Mouse (Mus musculus) embryonic facial prominence, embryonic 14.5 days (tissue): Measurements from ENCODE around the gene D10Wsu102e. TPM values are rescaled to one million over a fixed set of nuclear protein-coding genes. Genes with fewer than 3 reads are reported as not detected.
"Not testable (repeated sequence)": the region's sequence is repeated elsewhere in the genome, so short reads cannot be mapped to it uniquely, and the experiment has no call there.

ENCODE experiments used
- ATAC-seq: fragments of 200-750 bp; cut with Nextera tagmentation; 2 replicates; pipeline ENCODE4 v1.8.0; 2017; ENCODE audit warnings: low read depth, moderate number of reproducible peaks, moderate TSS enrichment
- DNase-seq: peaks from one replicate; pipeline ENCODE4 v3.0.0-alpha.2; 2015; ENCODE audit warnings: low spot score
- H3K27ac ChIP-seq: fragments of 300-500 bp; sonication (generic); replicated peaks from 2 replicates; pipeline ENCODE4 v1.5.1; 2014; ENCODE audit warnings: low read depth, mild to moderate bottlenecking, low read length, moderate library complexity
- H3K27me3 ChIP-seq: fragments of 300-500 bp; sonication (generic); replicated peaks from 2 replicates; pipeline ENCODE4 v1.6.1; 2014; ENCODE audit warnings: low read length; ENCODE audit not compliant: control insufficient read depth, insufficient read depth
- H3K36me3 ChIP-seq: fragments of 300-500 bp; sonication (generic); 2 replicates; pipeline ENCODE4 v1.6.1; 2014; ENCODE audit warnings: low read length, mixed read lengths; ENCODE audit not compliant: control insufficient read depth, insufficient read depth
- H3K4me1 ChIP-seq: fragments of 300-500 bp; sonication (generic); 2 replicates; pipeline ENCODE4 v1.6.1; 2014; ENCODE audit warnings: antibody characterized with exemption, low read length; ENCODE audit not compliant: control insufficient read depth, insufficient read depth
- H3K4me2 ChIP-seq: fragments of 300-500 bp; sonication (generic); 2 replicates; pipeline ENCODE4 v1.6.1; 2014; ENCODE audit warnings: low read depth, mild to moderate bottlenecking, low read length, moderate library complexity, mixed read lengths
- H3K4me3 ChIP-seq: fragments of 300-500 bp; sonication (generic); 2 replicates; pipeline ENCODE4 v1.5.1; 2014; ENCODE audit warnings: low read depth, mild to moderate bottlenecking, low read length
- H3K9ac ChIP-seq: fragments of 300-500 bp; sonication (generic); 2 replicates; pipeline ENCODE4 v1.6.1; 2014; ENCODE audit warnings: low read depth, mild to moderate bottlenecking, low read length, moderate library complexity, mixed read lengths
- H3K9me3 ChIP-seq: fragments of 300-500 bp; sonication (generic); 2 replicates; pipeline ENCODE4 v1.6.1; 2016; ENCODE audit warnings: low read length; ENCODE audit not compliant: control insufficient read depth
- WGBS: fragments of 180-500 bp; shearing (Covaris S2); extraction: QIAGEN DNeasy Blood & Tissue Kit; methylation state at CpG from one replicate; pipeline ENCODE4 v1.1.7; 2014; 5-methylcytosine and 5-hydroxymethylcytosine counted together
- polyA plus RNA-seq: library from polyadenylated mRNA; unstranded; fragments of >200 nt; fragmentation: Nextera tagmentation; extraction: Ambion mirVana; gene quantifications from 2 replicates; pipeline ENCODE4 v1.2.1, GENCODE M21; 2014

Gene D10Wsu102e
- polyA plus RNA-seq, 1 experiment from 2014 or later: 0.60 TPM

DNA sequence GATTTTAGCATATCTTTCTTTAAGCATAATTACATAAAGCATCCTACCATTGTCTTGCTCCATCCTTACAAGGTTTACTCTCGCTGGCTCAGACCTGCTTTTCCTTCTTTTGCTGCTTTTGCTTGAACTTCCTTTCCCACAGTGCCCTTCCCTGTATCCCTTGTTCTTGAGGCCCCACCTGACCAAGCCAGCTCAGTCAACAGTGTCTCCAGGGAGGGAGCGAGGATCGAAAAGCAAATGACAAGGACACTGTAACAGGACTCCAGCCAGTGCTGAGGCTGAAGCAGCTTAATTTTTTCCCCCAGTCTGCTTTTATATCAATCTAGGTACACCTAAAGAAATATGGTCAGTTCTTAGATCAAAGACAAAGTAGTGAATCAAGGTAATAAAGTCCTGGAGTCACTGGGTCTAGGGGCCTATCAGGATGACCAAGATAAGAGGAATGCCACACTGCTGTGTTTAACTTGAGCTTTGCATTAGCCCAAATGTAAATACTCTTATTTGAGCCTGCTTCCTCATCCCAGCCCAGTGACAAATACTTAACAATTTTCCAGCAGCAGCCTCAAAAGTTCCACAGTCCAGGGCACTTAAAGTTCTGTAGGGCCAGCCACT is 14.1 kb downstream of the D10Wsu102e start:
- Histone ChIP-seq H3K27me3 (no peaks in the 10 kb centered on the region), H3K9ac (no peak overlapping the region), H3K9me3 (no peaks in the 10 kb centered on the region), H3K36me3 (peaks cover 38% of the 10 kb centered on the region), H3K4me1 (no peaks in the 10 kb centered on the region), H3K27ac (no peak overlapping the region), H3K4me3 (no peak overlapping the region), H3K4me2 (no peak overlapping the region)
- 88% methylated on average over 3 of the region's 3 CpGs for WGBS
- no peak for DNase-seq
- no peak for ATAC-seq

DNA sequence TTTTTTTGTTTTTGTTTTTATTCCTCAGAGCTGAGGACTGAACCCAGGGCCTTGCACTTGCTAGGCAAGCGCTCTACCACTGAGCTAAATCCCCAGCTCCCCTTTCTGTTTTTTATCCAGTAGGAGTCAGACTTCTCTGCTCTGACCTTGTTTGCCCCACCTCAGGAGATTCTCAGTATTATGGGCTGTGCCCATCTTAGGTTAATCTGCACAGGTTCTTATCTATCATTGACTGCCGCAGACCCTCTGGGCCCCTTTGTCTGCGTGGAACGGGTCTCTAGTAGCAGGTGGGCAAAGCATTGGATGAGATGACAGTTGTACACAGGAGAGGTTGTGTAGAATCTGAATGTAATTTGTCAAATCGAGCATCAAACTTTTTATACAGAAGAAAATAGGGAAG is 15.4 kb downstream of the D10Wsu102e start:
- not testable (repeated sequence) for H3K4me3 ChIP-seq, DNase-seq, H3K27me3 ChIP-seq, H3K4me2 ChIP-seq, H3K27ac ChIP-seq, H3K9ac ChIP-seq, H3K9me3 ChIP-seq, H3K4me1 ChIP-seq, ATAC-seq
- peaks cover 34% of the 10 kb centered on the region for H3K36me3 ChIP-seq
- 93% methylated on average over 5 of the region's 5 CpGs for WGBS

DNA sequence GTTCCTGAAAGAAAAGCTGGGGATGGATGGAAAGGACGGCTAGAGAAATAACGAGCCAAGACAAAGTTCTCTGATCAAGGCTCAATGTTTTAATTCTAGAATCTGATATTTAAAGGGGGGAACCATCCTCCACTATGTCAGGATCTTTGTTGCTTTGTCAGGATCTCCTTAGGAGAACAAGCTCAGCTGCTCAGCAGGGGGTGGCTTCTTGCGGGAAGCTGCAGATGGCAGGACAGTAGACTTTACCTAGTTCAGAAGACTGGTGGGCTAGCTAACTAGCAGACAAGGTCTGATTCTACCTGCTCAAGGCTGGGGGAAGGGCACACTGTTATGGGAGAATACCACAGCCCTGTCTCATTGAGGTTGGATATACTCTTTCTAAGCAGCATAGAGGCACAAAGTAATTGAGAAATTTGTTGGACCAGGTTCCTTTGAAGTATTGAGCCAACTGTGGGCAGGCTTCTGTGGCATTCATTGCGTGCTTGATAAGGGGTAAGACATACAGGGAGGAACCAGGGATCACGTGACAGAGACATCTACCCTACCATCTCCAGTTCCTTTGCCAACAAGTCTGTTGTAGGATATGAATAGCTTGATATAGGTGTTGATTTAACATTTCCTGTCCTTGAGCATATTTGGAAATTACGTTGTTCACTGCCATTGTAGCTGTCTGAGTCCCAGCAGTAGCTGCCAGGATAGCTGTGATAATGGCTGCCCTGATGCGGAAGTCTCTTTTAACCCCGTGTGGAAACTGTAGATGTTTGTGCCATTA is 17.1 kb downstream of the D10Wsu102e start:
- Histone ChIP-seq H3K27ac (no peak overlapping the region), H3K36me3 (peaks cover 19% of the 10 kb centered on the region; the same call in 1 of the 2 replicates), H3K27me3 (no peaks in the 10 kb centered on the region), H3K4me1 (no peaks in the 10 kb centered on the region), H3K4me2 (no peak overlapping the region), H3K4me3 (no peak overlapping the region), H3K9ac (no peak overlapping the region), H3K9me3 (peaks cover 5% of the 10 kb centered on the region)
- DNase-seq (no peak), ATAC-seq (no peak)
- 88% methylated on average over 8 of the region's 8 CpGs for WGBS

DNA sequence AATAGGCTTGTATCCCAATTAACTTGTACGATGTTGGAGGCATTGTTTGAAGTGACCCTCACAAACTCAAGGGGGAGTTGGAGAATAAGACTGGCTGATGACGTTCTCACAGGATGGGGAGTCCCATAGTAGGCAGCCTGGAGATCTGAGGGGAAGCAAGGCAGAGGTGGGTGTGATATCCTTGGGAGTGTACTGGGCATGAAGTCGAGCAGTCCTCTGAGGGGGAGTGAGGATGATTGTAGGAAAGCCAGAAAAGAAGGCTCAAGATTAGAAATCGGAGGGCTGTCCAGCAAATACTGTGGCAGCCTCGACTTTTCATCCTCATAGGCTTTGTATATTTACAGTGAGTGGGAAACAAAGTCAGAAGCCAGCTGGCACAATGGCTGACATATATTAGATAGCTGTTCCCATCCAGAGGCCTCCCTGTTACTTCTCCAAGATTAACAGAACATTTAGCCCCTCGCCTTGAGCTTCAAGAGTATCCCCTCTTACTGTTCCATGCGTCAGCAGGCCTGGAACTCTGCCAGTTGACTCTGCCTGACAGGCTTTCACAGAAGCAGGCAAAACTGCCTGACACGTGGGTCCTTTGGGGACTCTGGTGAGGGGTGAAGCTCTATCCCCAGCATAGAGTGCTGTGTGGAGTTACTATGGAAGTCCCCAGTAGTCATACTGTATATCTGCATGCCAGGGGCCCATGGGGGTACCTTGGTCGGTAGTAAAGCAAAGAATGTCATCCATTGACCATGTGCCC is 18.2 kb downstream of the D10Wsu102e start:
- Histone ChIP-seq H3K9ac (no peak overlapping the region), H3K4me3 (no peak overlapping the region), H3K27me3 (no peaks in the 10 kb centered on the region), H3K27ac (no peak overlapping the region), H3K4me1 (no peaks in the 10 kb centered on the region), H3K9me3 (peaks cover 5% of the 10 kb centered on the region), H3K36me3 (peaks cover 13% of the 10 kb centered on the region; the same call in 1 of the 2 replicates), H3K4me2 (no peak overlapping the region)
- no peak for ATAC-seq
- peak; percentile 51 for DNase-seq
- 80% methylated on average over 9 of the region's 9 CpGs for WGBS

DNA sequence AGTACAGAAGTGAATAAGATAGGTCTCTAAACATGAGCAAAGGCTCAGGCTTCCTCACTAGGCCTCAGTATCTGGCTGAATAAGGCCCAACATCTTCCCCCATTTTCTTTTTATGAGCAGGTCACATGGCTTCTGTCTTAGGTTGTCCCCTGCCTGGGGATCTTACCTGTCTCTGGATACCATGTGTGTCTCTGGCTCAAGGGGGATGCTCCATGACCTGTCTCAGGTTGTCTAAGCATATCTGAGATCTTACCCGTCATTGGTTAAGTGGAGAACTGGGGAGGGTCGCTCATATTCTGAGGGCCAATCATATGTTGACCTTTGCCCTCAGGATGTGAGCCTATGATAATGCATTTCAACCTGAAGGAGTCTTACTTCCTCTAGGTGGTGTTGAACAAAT is 20.5 kb downstream of the D10Wsu102e start:
- Histone ChIP-seq H3K27ac (no peak overlapping the region), H3K9ac (no peak overlapping the region), H3K4me2 (no peak overlapping the region), H3K4me1 (no peaks in the 10 kb centered on the region), H3K27me3 (no peaks in the 10 kb centered on the region), H3K36me3 (no peaks in the 10 kb centered on the region), H3K9me3 (peaks cover 5% of the 10 kb centered on the region), H3K4me3 (no peak overlapping the region)
- 95% methylated on average over 2 of the region's 2 CpGs for WGBS
- ATAC-seq (no peak), DNase-seq (no peak)

DNA sequence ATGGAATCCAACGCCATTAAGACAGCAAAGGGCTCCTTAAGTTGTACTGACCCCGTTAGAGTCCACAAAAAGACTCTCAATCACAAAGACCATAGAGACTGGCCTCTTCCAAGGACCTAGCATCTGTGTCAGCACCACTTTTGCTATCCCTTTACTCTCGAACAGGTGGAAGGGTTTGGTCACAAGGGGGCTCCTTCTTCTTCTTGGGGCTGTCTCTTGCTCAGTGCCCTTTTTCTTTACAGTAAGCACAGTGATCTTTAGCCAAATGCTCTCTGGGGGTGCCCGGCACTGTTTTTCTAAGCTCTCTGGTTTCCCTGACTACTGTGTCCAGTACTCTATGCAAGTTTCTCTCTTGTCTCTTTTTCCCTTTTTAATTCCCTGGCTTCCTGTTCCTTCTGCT is 22.5 kb downstream of the D10Wsu102e start:
- peaks cover 5% of the 10 kb centered on the region for H3K9me3 ChIP-seq
- ATAC-seq (no peak), DNase-seq (no peak)
- no peaks in the 10 kb centered on the region for H3K36me3 ChIP-seq
- no peaks in the 10 kb centered on the region for H3K27me3 ChIP-seq
- H3K4me2 ChIP-seq: no peak overlapping the region
- 91% methylated on average over 4 of the region's 4 CpGs for WGBS
- no peaks in the 10 kb centered on the region for H3K4me1 ChIP-seq
- no peak overlapping the region for H3K4me3 ChIP-seq
- H3K9ac ChIP-seq: no peak overlapping the region
- H3K27ac ChIP-seq: no peak overlapping the region

DNA sequence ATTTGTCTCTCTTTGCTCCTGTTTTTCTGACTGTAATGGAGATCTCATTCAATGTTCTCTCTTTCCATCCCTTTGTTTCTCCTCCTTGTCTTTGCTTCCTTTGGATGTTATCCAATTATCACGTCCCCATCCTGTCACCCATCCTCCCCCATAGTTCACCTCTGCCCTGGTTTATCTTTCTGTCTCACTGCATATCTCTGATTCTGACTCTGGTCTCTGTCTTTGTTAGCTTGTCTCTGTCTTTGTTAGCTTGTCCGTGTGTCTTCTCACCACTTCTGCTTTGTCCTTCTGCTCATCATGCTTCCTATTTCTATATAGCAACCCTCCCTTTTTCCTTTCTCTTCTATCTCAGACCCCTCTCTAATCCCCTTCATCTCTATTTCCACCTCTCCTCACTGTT is 23.0 kb downstream of the D10Wsu102e start:
- H3K4me3 ChIP-seq: no peak overlapping the region
- peaks cover 5% of the 10 kb centered on the region for H3K9me3 ChIP-seq
- no peaks in the 10 kb centered on the region for H3K36me3 ChIP-seq
- no peak for DNase-seq
- H3K4me1 ChIP-seq: no peaks in the 10 kb centered on the region
- H3K9ac ChIP-seq: no peak overlapping the region
- H3K4me2 ChIP-seq: no peak overlapping the region
- H3K27ac ChIP-seq: no peak overlapping the region
- ATAC-seq: no peak
- 75% methylated on average over 2 of the region's 2 CpGs for WGBS
- H3K27me3 ChIP-seq: no peaks in the 10 kb centered on the region

DNA sequence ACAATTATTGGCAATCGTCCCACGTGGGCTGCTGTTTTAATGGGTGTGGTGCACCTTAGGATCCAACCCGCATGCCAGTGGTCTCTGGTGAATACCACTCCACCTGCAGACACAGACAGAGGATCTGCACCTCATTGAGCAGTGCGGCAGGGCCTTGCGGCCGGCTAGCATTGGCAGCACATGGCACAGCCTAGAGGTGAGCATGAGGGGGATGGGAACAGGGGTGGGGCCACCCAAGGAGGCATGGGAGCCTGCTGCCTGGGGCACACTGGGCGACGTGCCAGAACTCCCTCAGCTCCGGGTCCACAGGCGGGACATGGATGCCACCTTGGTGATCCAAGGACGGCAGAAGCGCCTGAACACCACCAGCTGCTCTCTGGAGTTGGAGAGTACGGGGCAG is 23.8 kb downstream of the D10Wsu102e start:
- H3K36me3 ChIP-seq: no peaks in the 10 kb centered on the region
- H3K4me3 ChIP-seq: no peak overlapping the region
- H3K9ac ChIP-seq: no peak overlapping the region
- H3K4me2 ChIP-seq: no peak overlapping the region
- peaks cover 5% of the 10 kb centered on the region for H3K9me3 ChIP-seq
- DNase-seq (no peak), ATAC-seq (no peak)
- 86% methylated on average over 13 of the region's 13 CpGs for WGBS
- H3K27me3 ChIP-seq: no peaks in the 10 kb centered on the region
- no peak overlapping the region for H3K27ac ChIP-seq
- H3K4me1 ChIP-seq: no peaks in the 10 kb centered on the region
